Comparison of ENCODE assay signal across 8 mouse cellular contexts in the genomic region with DNA sequence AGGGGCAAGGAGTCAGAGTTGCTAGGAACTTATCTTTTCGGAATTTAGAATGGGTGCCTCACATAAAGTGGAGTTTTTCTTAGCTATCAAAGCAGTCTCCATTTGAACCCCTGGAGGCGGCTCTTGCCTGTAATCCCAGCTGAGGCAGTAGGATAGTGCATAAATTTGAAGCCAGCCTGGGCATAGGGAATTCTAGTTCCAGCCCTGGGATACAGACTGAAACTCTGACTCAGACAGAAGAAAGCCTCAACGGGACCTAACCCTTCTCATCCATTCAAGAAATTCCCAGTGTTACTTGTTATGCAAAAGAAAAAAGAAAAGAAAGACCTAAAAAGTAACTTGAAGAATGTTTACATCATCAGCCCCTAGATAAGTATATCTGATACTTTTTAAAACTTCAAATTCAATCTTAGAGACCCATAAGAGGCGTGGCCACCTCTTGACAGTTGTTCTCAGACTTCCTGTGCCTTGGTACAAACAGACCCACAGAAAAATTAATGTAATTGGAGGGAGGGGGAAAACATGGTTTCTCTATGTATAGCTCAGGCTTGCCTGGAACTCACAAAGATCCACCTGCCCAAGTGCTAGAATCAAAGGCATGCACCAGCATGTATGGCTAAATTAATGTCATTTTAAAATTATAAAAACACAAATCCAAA. TPM values are rescaled to one million over a fixed set of nuclear protein-coding genes. Genes with fewer than 3 reads are reported as not detected.
DNase-seq lines count a peak whose midpoint lies in the region; ATAC-seq and TF ChIP-seq lines count a peak whose summit lies in the region.

No protein-coding gene starts in this region.

- no peak overlapping the region for H3ac ChIP-seq in myocyte (ENCODE audit: control insufficient read depth, insufficient read length)

- peak overlapping the region; percentile 92 for H3K4me2 ChIP-seq in heart, embryonic 14.5 days (ENCODE audit: low read length)
- peak overlapping the region; percentile 92 for H3K4me2 ChIP-seq in myocyte (ENCODE audit: low read depth)

- H3K27ac ChIP-seq in spleen, adult 2 months (ENCODE audit: insufficient read depth, low read length): peak overlapping the region; percentile 98
- 0 out of 2 replicates have a peak overlapping the region, but pooled peaks have one; percentile 92 for H3K27ac ChIP-seq in cortical plate, adult 2 months (ENCODE audit: insufficient read depth, low read length)
- H3K27ac ChIP-seq in heart, embryonic 14.5 days (replicated peaks in 1 of 2; ENCODE audit: control insufficient read depth in 1 of 2, insufficient read depth in 1 of 2, low read depth in 2 of 2, low read length in 2 of 2): peak overlapping the region; percentile 94 to 97

- H3K27me3 ChIP-seq in spleen, adult 2 months (ENCODE audit: control insufficient read depth, insufficient read depth, low read length): no peaks in the 10 kb centered on the region
- H3K27me3 ChIP-seq in heart, embryonic 14.5 days (ENCODE audit: control insufficient read depth, insufficient read depth, low read length): no peaks in the 10 kb centered on the region
- no peaks in the 10 kb centered on the region for H3K27me3 ChIP-seq in myocyte (ENCODE audit: control insufficient read depth, insufficient read depth, insufficient read length)

- H3K79me2 ChIP-seq in myocyte (ENCODE audit: control insufficient read depth, insufficient read depth): peaks cover 5% of the 10 kb centered on the region

- no peak for DNase-seq in spleen, adult 2 months (ENCODE audit: low read depth in 1 of 2, low spot score in 2 of 2)
- DNase-seq in spleen, adult 18-20 months: no peak
- peak; percentile 19 for DNase-seq in kidney, postnatal 10 days
- no peak for DNase-seq in left cerebral cortex, adult 11 months (ENCODE audit: low spot score)

- no peak for TF ChIP-seq CTCF in spleen, adult 2 months (IDR thresholded peaks at IDR 0.05; ENCODE audit: extremely low read depth, insufficient read depth, insufficient read length, insufficient replicate concordance)
- no peak for TF ChIP-seq CTCF in cortical plate, adult 2 months (IDR thresholded peaks at IDR 0.05; ENCODE audit: extremely low read depth, insufficient read depth, low read length)

- peaks cover 15% of the 10 kb centered on the region for H3K4me1 ChIP-seq in spleen, adult 2 months (ENCODE audit: control insufficient read depth, insufficient read depth, insufficient read length)
- H3K4me1 ChIP-seq in cortical plate, adult 2 months (ENCODE audit: control insufficient read depth, insufficient read depth, low read length): peaks cover 2% of the 10 kb centered on the region
- H3K4me1 ChIP-seq in heart, embryonic 14.5 days (ENCODE audit: control insufficient read depth in 2 of 2, insufficient read depth in 2 of 2, low read length in 2 of 2): peaks cover 3 to 12% of the 10 kb centered on the region in 2 experiments; a peak in 3 of 4 replicates

- H3K9me3 ChIP-seq in heart, embryonic 14.5 days (ENCODE audit: control insufficient read depth, low read length): no peaks in the 10 kb centered on the region

- no peaks in the 10 kb centered on the region for H3K36me3 ChIP-seq in spleen, adult 2 months (ENCODE audit: control insufficient read depth, insufficient read depth, low read length)
- H3K36me3 ChIP-seq in heart, embryonic 14.5 days (ENCODE audit: control insufficient read depth, insufficient read depth, low read length): no peaks in the 10 kb centered on the region
- no peaks in the 10 kb centered on the region for H3K36me3 ChIP-seq in myocyte (ENCODE audit: control insufficient read depth, insufficient read depth)

- no peak for ATAC-seq in heart, embryonic 14.5 days (ENCODE audit: insufficient number of reproducible peaks, insufficient read depth, low FRiP score, low read depth)
- no peak for ATAC-seq in megakaryocyte-erythroid progenitor cell, adult 5-6 weeks (replicated peaks; ENCODE audit: low FRiP score, low TSS enrichment, poor library complexity, severe bottlenecking)

- 4% methylated on average over 4 of the region's 4 CpGs for WGBS in spleen, adult 2 months
- WGBS in heart, embryonic 14.5 days: 16% methylated on average over 4 of the region's 4 CpGs

- peak overlapping the region; percentile 93 for H3K9ac ChIP-seq in heart, embryonic 14.5 days (ENCODE audit: low read length)

- peak overlapping the region; percentile 91 for H3K4me3 ChIP-seq in spleen, adult 2 months (ENCODE audit: extremely low read depth, insufficient read depth, insufficient read length)
- peak overlapping the region; percentile 73 for H3K4me3 ChIP-seq in cortical plate, adult 2 months (ENCODE audit: insufficient read depth, low read length)
- H3K4me3 ChIP-seq in heart, embryonic 14.5 days (ENCODE audit: control insufficient read depth in 1 of 2, insufficient read depth in 1 of 2, low read depth in 1 of 2, low read length in 2 of 2): peak overlapping the region; percentile 85 to 92
- H3K4me3 ChIP-seq in myocyte: peak overlapping the region; percentile 92

- no peak for TF ChIP-seq POLR2A in spleen, adult 2 months (IDR thresholded peaks at IDR 0.05; ENCODE audit: low read depth, low read length)
- TF ChIP-seq POLR2A in cortical plate, adult 2 months (IDR thresholded peaks at IDR 0.05; ENCODE audit: extremely low read depth, insufficient read depth, low read length): no peak
- no peak for TF ChIP-seq POLR2A in myocyte (IDR thresholded peaks at IDR 0.05; ENCODE audit: insufficient read length, low read depth)

TF ChIP-seq in myocyte, 11 proteins besides CTCF, POLR2A, EP300 and RAD21:
- TF ChIP-seq USF1 (IDR thresholded peaks at IDR 0.05; ENCODE audit: low read depth): no peak

RNA-seq across cellular contexts. Expression of a gene that starts 1.2 kb away (rescaled TPM):
- polyA plus RNA-seq in spleen, adult 2 months (2012; rRNA removed): 10.7 and 11.4 TPM in 2 replicates
- polyA plus RNA-seq in cortical plate, adult 2 months (2012; rRNA removed): 66.2 and 67.6 TPM in 2 replicates
- polyA plus RNA-seq in heart, embryonic 14.5 days (2014; fragmentation: Nextera tagmentation; extraction: Ambion mirVana): 40.7 and 45.7 TPM in 2 replicates
- polyA plus RNA-seq in myocyte (2012; fragmentation: generic; extraction: Trizol): 13.0 TPM
- 51.7 and 58.8 TPM in 2 replicates for total RNA-seq in megakaryocyte-erythroid progenitor cell, adult 5-6 weeks (2014; fragmentation: Nextera tagmentation)
- 122 and 125 TPM in 2 replicates for total RNA-seq in megakaryocyte-erythroid progenitor cell, adult 5-6 weeks (2017)

RNA-seq across cellular contexts. Expression of a gene that starts 47.3 kb away (rescaled TPM):
- 65.5 and 191 TPM in 2 replicates for polyA plus RNA-seq in spleen, adult 2 months (2012; rRNA removed)
- 88.7 and 91.3 TPM in 2 replicates for polyA plus RNA-seq in cortical plate, adult 2 months (2012; rRNA removed)
- polyA plus RNA-seq in heart, embryonic 14.5 days (2014; fragmentation: Nextera tagmentation; extraction: Ambion mirVana): 61.0 and 66.7 TPM in 2 replicates
- polyA plus RNA-seq in myocyte (2012; fragmentation: generic; extraction: Trizol): 63.6 TPM
- total RNA-seq in megakaryocyte-erythroid progenitor cell, adult 5-6 weeks (2014; fragmentation: Nextera tagmentation): 55.1 and 77.7 TPM in 2 replicates
- 37.7 and 41.5 TPM in 2 replicates for total RNA-seq in megakaryocyte-erythroid progenitor cell, adult 5-6 weeks (2017)
